Mouse (Mus musculus): ENCODE measurements at regions not wholly inside any gene's neighbourhood (a gene's known extent, or its start where the extent isn't known, plus 50 kb on each side); places are given as distances from the start of the nearest gene placed in this dataset.

GRCm38 (mm10) chr15:67546896-67547400 is 1046.2 kb upstream of the Lrrc6 start:
- TF ChIP-seq POLR2A (IDR thresholded peaks at IDR 0.05; ENCODE audit: insufficient read depth, low read length) (no peak), CTCF (IDR thresholded peaks at IDR 0.05; ENCODE audit: low read depth, low read length) (no peak), EP300 (IDR thresholded peaks at IDR 0.05; ENCODE audit: insufficient read depth, low read depth, low read length) (no peak)

Measured in ES-Bruce4 (cell line).